Mouse (Mus musculus): ENCODE data around the gene C1qtnf3. TPM values are rescaled to one million over a fixed set of nuclear protein-coding genes. Genes with fewer than 3 reads are reported as not detected.

C1qtnf3 gene
- polyA plus RNA-seq, 1 experiment = 0.96 TPM

GRCm38 (mm10) chr15:10941901-10942300 lies 10.2 kb upstream of the C1qtnf3 start:
- Histone ChIP-seq H3K36me3 (ENCODE audit: control insufficient read depth, insufficient read depth, low read length) (no peaks in the 10 kb centered on the region), H3K27ac (ENCODE audit: insufficient read depth, low read depth, low read length) (no peak overlapping the region), H3K4me3 (ENCODE audit: low read depth, low read length) (no peak overlapping the region), H3K27me3 (ENCODE audit: control insufficient read depth, insufficient read depth, low read length) (no peaks in the 10 kb centered on the region), H3K4me1 (ENCODE audit: control insufficient read depth, insufficient read depth, insufficient read length, low read length) (no peaks in the 10 kb centered on the region)
- 77% methylated on average over 6 of the region's 6 CpGs for WGBS
- TF ChIP-seq CTCF (IDR thresholded peaks at IDR 0.05; ENCODE audit: extremely low read depth, insufficient read length, insufficient replicate concordance, low read depth, low read length) (no peak), POLR2A (IDR thresholded peaks at IDR 0.05; ENCODE audit: low read depth, low read length) (no peak)

DNA sequence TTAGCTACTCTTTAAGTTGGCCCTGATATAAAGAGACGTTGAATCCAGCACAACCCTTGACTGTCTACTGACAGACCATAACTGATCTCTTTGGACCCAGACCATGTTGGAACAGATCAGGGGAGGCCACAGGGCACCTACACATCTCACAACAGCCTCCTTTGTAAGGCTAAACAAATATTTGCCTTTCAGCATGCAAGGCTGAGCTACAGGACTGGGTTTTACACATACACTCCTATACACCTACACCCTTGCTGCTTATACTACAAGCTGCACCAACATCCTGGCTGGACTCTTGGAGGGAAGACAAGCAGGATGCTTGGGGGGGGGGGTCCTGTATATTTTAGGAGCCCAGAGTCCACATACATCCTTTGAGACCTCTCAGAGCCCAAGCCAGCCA lies 4.3 kb upstream of the C1qtnf3 start:
- Histone ChIP-seq H3K27ac (ENCODE audit: insufficient read depth, low read depth, low read length) (no peak overlapping the region), H3K4me3 (ENCODE audit: low read depth, low read length) (no peak overlapping the region), H3K4me1 (ENCODE audit: control insufficient read depth, insufficient read depth, insufficient read length, low read length) (no peaks in the 10 kb centered on the region; the same call in 1 of the 2 replicates), H3K36me3 (ENCODE audit: control insufficient read depth, insufficient read depth, low read length) (no peaks in the 10 kb centered on the region), H3K27me3 (ENCODE audit: control insufficient read depth, insufficient read depth, low read length) (no peaks in the 10 kb centered on the region)
- no peak for TF ChIP-seq CTCF (IDR thresholded peaks at IDR 0.05; ENCODE audit: extremely low read depth, insufficient read length, insufficient replicate concordance, low read depth, low read length)
- no peak for TF ChIP-seq POLR2A (IDR thresholded peaks at IDR 0.05; ENCODE audit: low read depth, low read length)
- WGBS = 49% methylated on average over 1 of the region's 1 CpGs

DNA sequence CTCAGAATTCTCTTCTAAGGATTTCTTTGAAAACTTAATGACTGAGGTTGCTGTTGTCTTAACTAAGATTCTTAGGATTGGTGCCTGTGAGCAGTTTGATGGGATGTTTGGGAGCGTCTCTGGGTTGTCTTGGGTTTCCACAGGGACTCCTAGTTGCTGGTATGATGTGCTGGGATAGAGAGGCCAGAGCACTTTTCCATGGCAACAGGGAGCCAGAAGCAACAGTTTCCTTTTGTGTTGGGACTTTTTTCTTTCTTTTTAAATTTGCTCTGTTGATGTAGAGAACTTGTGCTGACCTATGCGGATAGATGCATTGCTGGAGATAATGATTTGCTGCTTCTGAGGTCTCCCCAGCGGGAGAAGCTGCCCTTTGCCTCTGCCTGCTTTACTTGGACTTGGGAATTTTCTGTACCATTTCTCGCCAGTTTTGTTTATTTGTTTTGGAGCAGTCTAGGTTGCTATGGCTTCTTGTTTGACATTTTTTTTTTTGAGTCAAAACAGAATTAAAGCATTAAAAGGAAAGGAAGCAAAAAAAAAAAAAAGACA lies 701 bp downstream of the C1qtnf3 start:
- no peaks in the 10 kb centered on the region for H3K27me3 ChIP-seq (ENCODE audit: control insufficient read depth, insufficient read depth, low read length)
- TF ChIP-seq POLR2A (IDR thresholded peaks at IDR 0.05; ENCODE audit: low read depth, low read length) = no peak
- no peak for TF ChIP-seq CTCF (IDR thresholded peaks at IDR 0.05; ENCODE audit: extremely low read depth, insufficient read length, insufficient replicate concordance, low read depth, low read length)
- WGBS = 61% methylated on average over 4 of the region's 4 CpGs
- H3K27ac ChIP-seq (ENCODE audit: insufficient read depth, low read depth, low read length) = no peak overlapping the region
- no peaks in the 10 kb centered on the region for H3K36me3 ChIP-seq (ENCODE audit: control insufficient read depth, insufficient read depth, low read length)
- H3K4me1 ChIP-seq (ENCODE audit: control insufficient read depth, insufficient read depth, insufficient read length, low read length) = peaks cover 4% of the 10 kb centered on the region
- no peak overlapping the region for H3K4me3 ChIP-seq (ENCODE audit: low read depth, low read length)

DNA sequence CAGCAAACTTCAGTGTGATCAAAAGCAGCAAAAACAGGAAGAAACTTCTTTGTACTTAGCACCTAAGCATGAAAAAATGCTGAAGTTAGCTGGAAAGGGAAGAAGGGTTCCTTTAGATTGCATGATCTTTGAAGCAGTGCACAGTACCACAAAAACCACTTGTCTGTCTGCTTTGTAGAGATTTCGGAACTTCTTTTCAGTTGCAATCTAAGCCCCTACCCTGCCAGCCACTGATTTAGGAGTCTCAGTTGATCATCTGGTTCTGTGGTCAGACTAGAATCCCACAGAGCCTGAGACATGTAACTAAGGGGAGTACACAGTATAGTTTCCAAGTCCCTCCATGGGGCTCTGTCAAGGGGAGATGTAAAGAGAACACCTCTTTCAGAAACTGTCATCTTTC lies 1.3 kb downstream of the C1qtnf3 start:
- WGBS = 75% methylated on average over 1 of the region's 1 CpGs
- Histone ChIP-seq H3K36me3 (ENCODE audit: control insufficient read depth, insufficient read depth, low read length) (no peaks in the 10 kb centered on the region), H3K27ac (ENCODE audit: insufficient read depth, low read depth, low read length) (no peak overlapping the region), H3K4me3 (ENCODE audit: low read depth, low read length) (no peak overlapping the region), H3K27me3 (ENCODE audit: control insufficient read depth, insufficient read depth, low read length) (no peaks in the 10 kb centered on the region), H3K4me1 (ENCODE audit: control insufficient read depth, insufficient read depth, insufficient read length, low read length) (peaks cover 4% of the 10 kb centered on the region)
- no peak for TF ChIP-seq POLR2A (IDR thresholded peaks at IDR 0.05; ENCODE audit: low read depth, low read length)
- TF ChIP-seq CTCF (IDR thresholded peaks at IDR 0.05; ENCODE audit: extremely low read depth, insufficient read length, insufficient replicate concordance, low read depth, low read length) = no peak

DNA sequence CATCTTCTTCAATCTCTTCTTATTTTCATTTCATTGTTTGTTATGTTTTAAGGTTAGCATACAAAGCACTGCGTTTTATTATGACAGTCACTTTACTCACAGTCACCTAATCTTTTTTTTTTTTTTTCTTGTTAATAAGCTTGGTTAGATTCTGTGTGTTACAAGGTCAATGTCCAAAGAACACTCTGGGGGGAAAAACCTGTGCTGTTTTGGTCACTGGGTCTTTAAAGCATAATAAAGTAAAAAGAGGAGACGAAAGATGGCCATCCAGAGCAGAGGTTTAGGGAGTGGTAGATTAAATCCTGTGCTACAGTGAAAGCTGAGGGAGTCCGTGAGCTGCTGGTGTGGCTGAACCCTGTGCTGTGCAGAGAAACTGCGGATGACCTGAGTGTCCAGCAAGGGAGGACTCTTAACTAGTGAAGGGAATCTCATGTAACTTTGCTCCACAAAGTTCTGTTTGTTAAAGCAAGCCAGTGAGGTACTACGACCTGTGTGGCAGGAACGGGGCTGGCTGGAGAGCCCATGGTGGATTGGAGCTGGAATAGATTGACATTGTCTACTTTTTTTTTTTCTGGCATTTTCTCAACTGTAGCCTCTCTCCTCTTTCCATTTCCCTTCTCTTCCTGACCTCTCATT lies 2.4 kb downstream of the C1qtnf3 start:
- no peaks in the 10 kb centered on the region for H3K36me3 ChIP-seq (ENCODE audit: control insufficient read depth, insufficient read depth, low read length)
- peak overlapping the region; percentile 49 for H3K27ac ChIP-seq (ENCODE audit: insufficient read depth, low read depth, low read length)
- peak overlapping the region; percentile 25 for H3K4me3 ChIP-seq (ENCODE audit: low read depth, low read length)
- WGBS = 28% methylated on average over 6 of the region's 6 CpGs
- H3K4me1 ChIP-seq (ENCODE audit: control insufficient read depth, insufficient read depth, insufficient read length, low read length) = peaks cover 6% of the 10 kb centered on the region
- TF ChIP-seq POLR2A (IDR thresholded peaks at IDR 0.05; ENCODE audit: low read depth, low read length) (no peak), CTCF (IDR thresholded peaks at IDR 0.05; ENCODE audit: extremely low read depth, insufficient read length, insufficient replicate concordance, low read depth, low read length) (no peak)
- H3K27me3 ChIP-seq (ENCODE audit: control insufficient read depth, insufficient read depth, low read length) = no peaks in the 10 kb centered on the region

- no peak overlapping the region for H3K27ac ChIP-seq (ENCODE audit: insufficient read depth, low read depth, low read length)
- 22% methylated on average over 5 of the region's 5 CpGs for WGBS
- TF ChIP-seq POLR2A (IDR thresholded peaks at IDR 0.05; ENCODE audit: low read depth, low read length) (no peak), CTCF (IDR thresholded peaks at IDR 0.05; ENCODE audit: extremely low read depth, insufficient read length, insufficient replicate concordance, low read depth, low read length) (no peak)
Observed at GRCm38 (mm10) chr15:10955156-10955555, 3.0 kb downstream of the C1qtnf3 start.

DNA sequence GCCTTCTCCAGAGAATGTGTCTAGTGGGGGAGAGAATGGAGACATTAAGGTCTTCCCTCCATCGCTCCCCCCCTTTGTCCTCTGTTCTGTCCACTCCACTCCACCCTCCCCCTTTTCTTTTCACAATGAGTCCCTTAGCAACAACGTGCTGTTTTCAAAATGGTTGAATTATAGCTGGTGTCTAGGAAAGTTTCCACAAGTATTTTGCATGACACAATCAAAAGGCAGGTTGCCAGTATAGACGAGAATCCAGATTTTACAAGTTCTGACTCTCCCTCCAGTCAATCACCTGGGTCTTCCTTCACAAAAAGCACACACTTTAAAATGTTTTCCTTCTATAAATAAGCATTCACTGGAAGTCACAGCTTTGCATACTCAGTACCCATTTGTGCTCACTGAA lies 4.6 kb downstream of the C1qtnf3 start:
- Histone ChIP-seq H3K27me3 (ENCODE audit: control insufficient read depth, insufficient read depth, low read length) (no peaks in the 10 kb centered on the region), H3K4me3 (ENCODE audit: low read depth, low read length) (no peak overlapping the region), H3K4me1 (ENCODE audit: control insufficient read depth, insufficient read depth, insufficient read length, low read length) (peaks cover 6% of the 10 kb centered on the region), H3K36me3 (ENCODE audit: control insufficient read depth, insufficient read depth, low read length) (no peaks in the 10 kb centered on the region), H3K27ac (ENCODE audit: insufficient read depth, low read depth, low read length) (no peak overlapping the region)
- TF ChIP-seq POLR2A (IDR thresholded peaks at IDR 0.05; ENCODE audit: low read depth, low read length) (no peak), CTCF (IDR thresholded peaks at IDR 0.05; ENCODE audit: extremely low read depth, insufficient read length, insufficient replicate concordance, low read depth, low read length) (no peak)
- WGBS = 74% methylated on average over 3 of the region's 3 CpGs

More at GRCm38 (mm10) chr15:10955156-10955555, 3.0 kb downstream of the C1qtnf3 start:
- no peaks in the 10 kb centered on the region for H3K27me3 ChIP-seq (ENCODE audit: control insufficient read depth, insufficient read depth, low read length)
- no peaks in the 10 kb centered on the region for H3K36me3 ChIP-seq (ENCODE audit: control insufficient read depth, insufficient read depth, low read length)
- no peak overlapping the region for H3K4me3 ChIP-seq (ENCODE audit: low read depth, low read length)
- peaks cover 6% of the 10 kb centered on the region for H3K4me1 ChIP-seq (ENCODE audit: control insufficient read depth, insufficient read depth, insufficient read length, low read length)
